Mouse (Mus musculus): ENCODE measurements at regions not wholly inside any gene's neighbourhood (a gene's known extent, or its start where the extent isn't known, plus 50 kb on each side); places are given as distances from the start of the nearest gene placed in this dataset.

GRCm38 (mm10) chr9:115465326-115465725, 155.1 kb upstream of the Stt3b start:
- H3K4me2 ChIP-seq (ENCODE audit: low read length), result no peak overlapping the region
- 96% methylated on average over 10 of the region's 10 CpGs for WGBS
- no peak for DNase-seq
- no peaks in the 10 kb centered on the region for H3K27me3 ChIP-seq (ENCODE audit: control insufficient read depth, insufficient read depth, low read length)
- H3K9me3 ChIP-seq (ENCODE audit: control insufficient read depth, low read length), result no peaks in the 10 kb centered on the region
- H3K4me1 ChIP-seq (ENCODE audit: control insufficient read depth, insufficient read depth, low read length), result no peaks in the 10 kb centered on the region
- ATAC-seq (ENCODE audit: low FRiP score, low TSS enrichment), result no peak
- no peak overlapping the region for H3K27ac ChIP-seq (replicated peaks; ENCODE audit: low read depth, low read length)
- H3K9ac ChIP-seq (replicated peaks; ENCODE audit: low read length), result no peak overlapping the region
- H3K36me3 ChIP-seq (ENCODE audit: control insufficient read depth, insufficient read depth, low read length), result no peaks in the 10 kb centered on the region
- H3K4me3 ChIP-seq (replicated peaks; ENCODE audit: low read depth, low read length), result no peak overlapping the region

GRCm38 (mm10) chr9:115468641-115469040, 158.4 kb upstream of the Stt3b start:
- no peak overlapping the region for H3K27ac ChIP-seq (replicated peaks; ENCODE audit: low read depth, low read length)
- 90% methylated on average over 2 of the region's 2 CpGs for WGBS
- no peaks in the 10 kb centered on the region for H3K36me3 ChIP-seq (ENCODE audit: control insufficient read depth, insufficient read depth, low read length)
- H3K4me3 ChIP-seq (replicated peaks; ENCODE audit: low read depth, low read length), result no peak overlapping the region
- DNase-seq (no peak), ATAC-seq (ENCODE audit: low FRiP score, low TSS enrichment) (no peak)
- H3K9me3 ChIP-seq (ENCODE audit: control insufficient read depth, low read length), result no peaks in the 10 kb centered on the region
- H3K27me3 ChIP-seq (ENCODE audit: control insufficient read depth, insufficient read depth, low read length), result no peaks in the 10 kb centered on the region
- no peak overlapping the region for H3K4me2 ChIP-seq (ENCODE audit: low read length)
- no peaks in the 10 kb centered on the region for H3K4me1 ChIP-seq (ENCODE audit: control insufficient read depth, insufficient read depth, low read length)
- H3K9ac ChIP-seq (replicated peaks; ENCODE audit: low read length), result no peak overlapping the region

- H3K36me3 ChIP-seq (ENCODE audit: control insufficient read depth, insufficient read depth, low read length), result no peaks in the 10 kb centered on the region
- no peak overlapping the region for H3K4me2 ChIP-seq (ENCODE audit: low read length)
- H3K27me3 ChIP-seq (ENCODE audit: control insufficient read depth, insufficient read depth, low read length), result no peaks in the 10 kb centered on the region
- WGBS, result 90% methylated on average over 6 of the region's 6 CpGs
- no peak for DNase-seq
- no peak overlapping the region for H3K4me3 ChIP-seq (replicated peaks; ENCODE audit: low read depth, low read length)
- no peak for ATAC-seq (ENCODE audit: low FRiP score, low TSS enrichment)
- H3K9me3 ChIP-seq (ENCODE audit: control insufficient read depth, low read length), result no peaks in the 10 kb centered on the region; the same call in 1 of the 2 replicates
- H3K4me1 ChIP-seq (ENCODE audit: control insufficient read depth, insufficient read depth, low read length), result no peaks in the 10 kb centered on the region
- no peak overlapping the region for H3K9ac ChIP-seq (replicated peaks; ENCODE audit: low read length)
- no peak overlapping the region for H3K27ac ChIP-seq (replicated peaks; ENCODE audit: low read depth, low read length)
Measured at GRCm38 (mm10) chr9:115471582-115471981, 161.4 kb upstream of the Stt3b start.

- no peak for ATAC-seq (ENCODE audit: low FRiP score, low TSS enrichment)
- H3K27me3 ChIP-seq (ENCODE audit: control insufficient read depth, insufficient read depth, low read length), result no peaks in the 10 kb centered on the region
- WGBS, result 92% methylated on average over 3 of the region's 3 CpGs
Measured at GRCm38 (mm10) chr9:115473037-115473436, 162.8 kb upstream of the Stt3b start.

GRCm38 (mm10) chr9:115473847-115474246, 163.6 kb upstream of the Stt3b start:
- no peaks in the 10 kb centered on the region for H3K27me3 ChIP-seq (ENCODE audit: control insufficient read depth, insufficient read depth, low read length)
- ATAC-seq (ENCODE audit: low FRiP score, low TSS enrichment) (no peak), DNase-seq (no peak)
- H3K4me2 ChIP-seq (ENCODE audit: low read length), result no peak overlapping the region
- H3K9me3 ChIP-seq (ENCODE audit: control insufficient read depth, low read length), result no peaks in the 10 kb centered on the region; the same call in 1 of the 2 replicates
- H3K9ac ChIP-seq (replicated peaks; ENCODE audit: low read length), result no peak overlapping the region
- no peak overlapping the region for H3K27ac ChIP-seq (replicated peaks; ENCODE audit: low read depth, low read length)
- H3K4me3 ChIP-seq (replicated peaks; ENCODE audit: low read depth, low read length), result no peak overlapping the region
- 92% methylated on average over 5 of the region's 5 CpGs for WGBS
- peaks cover 2% of the 10 kb centered on the region; the same call in 1 of the 2 replicates for H3K4me1 ChIP-seq (ENCODE audit: control insufficient read depth, insufficient read depth, low read length)
- H3K36me3 ChIP-seq (ENCODE audit: control insufficient read depth, insufficient read depth, low read length), result no peaks in the 10 kb centered on the region

More at GRCm38 (mm10) chr9:115473037-115473436, 162.8 kb upstream of the Stt3b start:
- Histone ChIP-seq H3K4me3 (replicated peaks; ENCODE audit: low read depth, low read length) (no peak overlapping the region), H3K4me1 (ENCODE audit: control insufficient read depth, insufficient read depth, low read length) (no peaks in the 10 kb centered on the region), H3K4me2 (ENCODE audit: low read length) (no peak overlapping the region), H3K36me3 (ENCODE audit: control insufficient read depth, insufficient read depth, low read length) (no peaks in the 10 kb centered on the region), H3K27ac (replicated peaks; ENCODE audit: low read depth, low read length) (no peak overlapping the region), H3K9me3 (ENCODE audit: control insufficient read depth, low read length) (no peaks in the 10 kb centered on the region; the same call in 1 of the 2 replicates), H3K9ac (replicated peaks; ENCODE audit: low read length) (no peak overlapping the region)
- no peak for DNase-seq

- Histone ChIP-seq H3K9me3 (ENCODE audit: control insufficient read depth, low read length) (no peaks in the 10 kb centered on the region; the same call in 1 of the 2 replicates), H3K4me1 (ENCODE audit: control insufficient read depth, insufficient read depth, low read length) (peaks cover 3% of the 10 kb centered on the region; the same call in 1 of the 2 replicates), H3K27me3 (ENCODE audit: control insufficient read depth, insufficient read depth, low read length) (no peaks in the 10 kb centered on the region), H3K9ac (replicated peaks; ENCODE audit: low read length) (no peak overlapping the region), H3K4me3 (replicated peaks; ENCODE audit: low read depth, low read length) (no peak overlapping the region), H3K36me3 (ENCODE audit: control insufficient read depth, insufficient read depth, low read length) (no peaks in the 10 kb centered on the region), H3K27ac (replicated peaks; ENCODE audit: low read depth, low read length) (no peak overlapping the region), H3K4me2 (ENCODE audit: low read length) (no peak overlapping the region)
- DNase-seq (no peak), ATAC-seq (ENCODE audit: low FRiP score, low TSS enrichment) (no peak)
- WGBS, result 89% methylated on average over 8 of the region's 8 CpGs
Measured at GRCm38 (mm10) chr9:115474342-115474741, 164.1 kb upstream of the Stt3b start.

GRCm38 (mm10) chr9:115476205-115476604, 166.0 kb upstream of the Stt3b start:
- no peak overlapping the region for H3K9ac ChIP-seq (replicated peaks; ENCODE audit: low read length)
- H3K4me3 ChIP-seq (replicated peaks; ENCODE audit: low read depth, low read length), result no peak overlapping the region
- ATAC-seq (ENCODE audit: low FRiP score, low TSS enrichment) (no peak), DNase-seq (no peak)
- no peak overlapping the region for H3K4me2 ChIP-seq (ENCODE audit: low read length)
- H3K27ac ChIP-seq (replicated peaks; ENCODE audit: low read depth, low read length), result no peak overlapping the region
- no peaks in the 10 kb centered on the region; the same call in 1 of the 2 replicates for H3K9me3 ChIP-seq (ENCODE audit: control insufficient read depth, low read length)
- peaks cover 3% of the 10 kb centered on the region; the same call in 1 of the 2 replicates for H3K4me1 ChIP-seq (ENCODE audit: control insufficient read depth, insufficient read depth, low read length)
- H3K36me3 ChIP-seq (ENCODE audit: control insufficient read depth, insufficient read depth, low read length), result no peaks in the 10 kb centered on the region
- 86% methylated on average over 17 of the region's 17 CpGs for WGBS
- no peaks in the 10 kb centered on the region for H3K27me3 ChIP-seq (ENCODE audit: control insufficient read depth, insufficient read depth, low read length)

GRCm38 (mm10) chr9:115477556-115478220, 167.5 kb upstream of the Stt3b start:
- Histone ChIP-seq H3K4me2 (ENCODE audit: low read length) (no peak overlapping the region), H3K9ac (replicated peaks; ENCODE audit: low read length) (no peak overlapping the region), H3K27ac (replicated peaks; ENCODE audit: low read depth, low read length) (no peak overlapping the region), H3K36me3 (ENCODE audit: control insufficient read depth, insufficient read depth, low read length) (no peaks in the 10 kb centered on the region), H3K4me3 (replicated peaks; ENCODE audit: low read depth, low read length) (no peak overlapping the region), H3K4me1 (ENCODE audit: control insufficient read depth, insufficient read depth, low read length) (peaks cover 3% of the 10 kb centered on the region; the same call in 1 of the 2 replicates), H3K27me3 (ENCODE audit: control insufficient read depth, insufficient read depth, low read length) (no peaks in the 10 kb centered on the region), H3K9me3 (ENCODE audit: control insufficient read depth, low read length) (no peaks in the 10 kb centered on the region; the same call in 1 of the 2 replicates)
- no peak for ATAC-seq (ENCODE audit: low FRiP score, low TSS enrichment)
- DNase-seq, result no peak
- 89% methylated on average over 6 of the region's 6 CpGs for WGBS

GRCm38 (mm10) chr9:115478946-115479345, 168.7 kb upstream of the Stt3b start:
- no peak for ATAC-seq (ENCODE audit: low FRiP score, low TSS enrichment)
- no peak overlapping the region for H3K4me2 ChIP-seq (ENCODE audit: low read length)
- no peaks in the 10 kb centered on the region; the same call in 1 of the 2 replicates for H3K9me3 ChIP-seq (ENCODE audit: control insufficient read depth, low read length)
- H3K27me3 ChIP-seq (ENCODE audit: control insufficient read depth, insufficient read depth, low read length), result no peaks in the 10 kb centered on the region
- no peak for DNase-seq
- WGBS, result 60% methylated on average over 3 of the region's 3 CpGs
- H3K4me3 ChIP-seq (replicated peaks; ENCODE audit: low read depth, low read length), result no peak overlapping the region
- H3K4me1 ChIP-seq (ENCODE audit: control insufficient read depth, insufficient read depth, low read length), result peaks cover 3% of the 10 kb centered on the region; the same call in 1 of the 2 replicates
- H3K27ac ChIP-seq (replicated peaks; ENCODE audit: low read depth, low read length), result no peak overlapping the region
- H3K36me3 ChIP-seq (ENCODE audit: control insufficient read depth, insufficient read depth, low read length), result no peaks in the 10 kb centered on the region
- H3K9ac ChIP-seq (replicated peaks; ENCODE audit: low read length), result no peak overlapping the region

Measured in midbrain, embryonic 14.5 days (tissue).